Mouse (Mus musculus): Measurements from ENCODE around the gene Cdk7.
"Not testable (repeated sequence)": the region's sequence is repeated elsewhere in the genome, so short reads cannot be mapped to it uniquely, and the experiment has no call there.

The Cdk7 gene

GRCm38 (mm10) chr13:100730861-100731176 is at the start of gene Cdk7:
Gene Cdk7, minus strand, starts transcription at chr13:100730939.
- peak; percentile 86 to 91 for DNase-seq (ENCODE audit: low spot score in 2 of 2)

- no peak for DNase-seq (ENCODE audit: low spot score in 2 of 2)
These were observed 46.8 kb upstream of the Cdk7 start for GRCm38 (mm10) chr13:100777491-100777890.

GRCm38 (mm10) chr13:100776710-100777109 is 46.0 kb upstream of the Cdk7 start:
- no peak for DNase-seq (ENCODE audit: low spot score in 2 of 2)

- no peak for DNase-seq (ENCODE audit: low spot score in 2 of 2)
These were observed 45.3 kb upstream of the Cdk7 start for GRCm38 (mm10) chr13:100776056-100776419.

- peak; percentile 69 to 75 for DNase-seq (ENCODE audit: low spot score in 2 of 2)
These were observed 44.7 kb upstream of the Cdk7 start, which contains the start of gene Cenph for GRCm38 (mm10) chr13:100775252-100776055. Gene Cenph, minus strand, starts transcription at chr13:100775899.

- no peak for DNase-seq (ENCODE audit: low spot score in 2 of 2)
These were observed 44.0 kb upstream of the Cdk7 start for GRCm38 (mm10) chr13:100774704-100775103.

GRCm38 (mm10) chr13:100755329-100755728 is 24.6 kb upstream of the Cdk7 start:
- no peak for DNase-seq (ENCODE audit: low spot score in 2 of 2)

- DNase-seq (ENCODE audit: low spot score in 2 of 2) = no peak
These were observed 23.4 kb upstream of the Cdk7 start for GRCm38 (mm10) chr13:100754186-100754585.

- DNase-seq (ENCODE audit: low spot score in 2 of 2) = no peak
These were observed 22.3 kb upstream of the Cdk7 start for GRCm38 (mm10) chr13:100753011-100753410.

- no peak for DNase-seq (ENCODE audit: low spot score in 2 of 2)
These were observed 21.8 kb upstream of the Cdk7 start for GRCm38 (mm10) chr13:100752529-100752928.

- DNase-seq (ENCODE audit: low spot score in 2 of 2) = no peak
These were observed 20.7 kb upstream of the Cdk7 start for GRCm38 (mm10) chr13:100751402-100751801.

GRCm38 (mm10) chr13:100750799-100751198 is 20.1 kb upstream of the Cdk7 start:
- DNase-seq (ENCODE audit: low spot score in 2 of 2) = no peak

- no peak for DNase-seq (ENCODE audit: low spot score in 2 of 2)
These were observed 17.9 kb upstream of the Cdk7 start for GRCm38 (mm10) chr13:100748638-100749037.

- no peak for DNase-seq (ENCODE audit: low spot score in 2 of 2)
These were observed 15.4 kb upstream of the Cdk7 start for GRCm38 (mm10) chr13:100746090-100746489.

GRCm38 (mm10) chr13:100744036-100744744 is 13.5 kb upstream of the Cdk7 start, which contains the start of gene Mrps36:
Gene Mrps36, minus strand, starts transcription at chr13:100744659.
- peak; percentile 88 to 90 for DNase-seq (ENCODE audit: low spot score in 2 of 2)

- no peak for DNase-seq (ENCODE audit: low spot score in 2 of 2)
These were observed 12.8 kb upstream of the Cdk7 start for GRCm38 (mm10) chr13:100743346-100744035.

- no peak for DNase-seq (ENCODE audit: low spot score in 2 of 2)
These were observed 12.1 kb upstream of the Cdk7 start for GRCm38 (mm10) chr13:100742831-100743230.

GRCm38 (mm10) chr13:100732756-100733155 is 2.0 kb upstream of the Cdk7 start:
- no peak for DNase-seq (ENCODE audit: low spot score in 2 of 2)

- not testable (repeated sequence) for DNase-seq (ENCODE audit: low spot score in 2 of 2)
These were observed 815 bp upstream of the Cdk7 start for GRCm38 (mm10) chr13:100731462-100732046.

GRCm38 (mm10) chr13:100730153-100730860 is 432 bp downstream of the Cdk7 start:
- DNase-seq (ENCODE audit: low spot score in 2 of 2) = peak in 1 of 2 experiments; percentile 9

- DNase-seq (ENCODE audit: low spot score in 2 of 2) = not testable (repeated sequence)
These were observed 2.2 kb downstream of the Cdk7 start for GRCm38 (mm10) chr13:100728530-100728929.

All from natural killer cell, adult 2 months (primary cell).